Mouse (Mus musculus): Measurements from ENCODE around the gene Rpl11. TPM values are rescaled to one million over a fixed set of nuclear protein-coding genes. Genes with fewer than 3 reads are reported as not detected.

Rpl11 gene
- polyA plus RNA-seq, 1 experiment from 2014 or later, result 251 TPM

- no peak for ATAC-seq (ENCODE audit: low read depth)
- no peak overlapping the region for H3K4me2 ChIP-seq (ENCODE audit: low read depth, low read length)
- no peak overlapping the region for H3K4me3 ChIP-seq (ENCODE audit: low read depth, low read length)
- no peaks in the 10 kb centered on the region for H3K9me3 ChIP-seq (ENCODE audit: control insufficient read depth, low read length)
- H3K9ac ChIP-seq (replicated peaks; ENCODE audit: low read depth, low read length), result no peak overlapping the region
- WGBS, result 92% methylated on average over 5 of the region's 5 CpGs
- H3K27ac ChIP-seq (ENCODE audit: low read depth, low read length), result no peak overlapping the region
- no peaks in the 10 kb centered on the region for H3K4me1 ChIP-seq (ENCODE audit: control insufficient read depth, insufficient read depth, low read length)
- H3K27me3 ChIP-seq (ENCODE audit: control insufficient read depth, insufficient read depth, low read length), result no peaks in the 10 kb centered on the region
- H3K36me3 ChIP-seq (ENCODE audit: control insufficient read depth, insufficient read depth, low read length), result peaks cover 45% of the 10 kb centered on the region
Observed at GRCm38 (mm10) chr4:136004107-136004675, 49.0 kb downstream of the Rpl11 start.

GRCm38 (mm10) chr4:135995118-135995517 is 58.1 kb downstream of the Rpl11 start:
- 86% methylated on average over 4 of the region's 4 CpGs for WGBS
- H3K4me3 ChIP-seq (ENCODE audit: low read depth, low read length), result no peak overlapping the region
- ATAC-seq (ENCODE audit: low read depth), result no peak
- H3K36me3 ChIP-seq (ENCODE audit: control insufficient read depth, insufficient read depth, low read length), result no peaks in the 10 kb centered on the region
- H3K4me1 ChIP-seq (ENCODE audit: control insufficient read depth, insufficient read depth, low read length), result no peaks in the 10 kb centered on the region
- H3K4me2 ChIP-seq (ENCODE audit: low read depth, low read length), result no peak overlapping the region
- no peaks in the 10 kb centered on the region for H3K27me3 ChIP-seq (ENCODE audit: control insufficient read depth, insufficient read depth, low read length)
- no peaks in the 10 kb centered on the region for H3K9me3 ChIP-seq (ENCODE audit: control insufficient read depth, low read length)
- no peak overlapping the region for H3K27ac ChIP-seq (ENCODE audit: low read depth, low read length)
- H3K9ac ChIP-seq (replicated peaks; ENCODE audit: low read depth, low read length), result no peak overlapping the region

- Histone ChIP-seq H3K4me1 (ENCODE audit: control insufficient read depth, insufficient read depth, low read length) (no peaks in the 10 kb centered on the region), H3K36me3 (ENCODE audit: control insufficient read depth, insufficient read depth, low read length) (no peaks in the 10 kb centered on the region), H3K4me3 (ENCODE audit: low read depth, low read length) (no peak overlapping the region), H3K27me3 (ENCODE audit: control insufficient read depth, insufficient read depth, low read length) (no peaks in the 10 kb centered on the region), H3K9ac (replicated peaks; ENCODE audit: low read depth, low read length) (no peak overlapping the region), H3K9me3 (ENCODE audit: control insufficient read depth, low read length) (no peaks in the 10 kb centered on the region), H3K4me2 (ENCODE audit: low read depth, low read length) (no peak overlapping the region), H3K27ac (ENCODE audit: low read depth, low read length) (no peak overlapping the region)
- WGBS, result 96% methylated on average over 6 of the region's 6 CpGs
- ATAC-seq (ENCODE audit: low read depth), result no peak
Observed at GRCm38 (mm10) chr4:135993941-135994340, 59.3 kb downstream of the Rpl11 start.

GRCm38 (mm10) chr4:135987714-135988113 is 65.5 kb downstream of the Rpl11 start:
- Histone ChIP-seq H3K4me3 (ENCODE audit: low read depth, low read length) (peak overlapping the region; percentile 92; the same call in 1 of the 2 replicates), H3K4me1 (ENCODE audit: control insufficient read depth, insufficient read depth, low read length) (peaks cover 14% of the 10 kb centered on the region), H3K9ac (replicated peaks; ENCODE audit: low read depth, low read length) (no peak overlapping the region; the same call in 1 of the 2 replicates), H3K9me3 (ENCODE audit: control insufficient read depth, low read length) (no peaks in the 10 kb centered on the region), H3K27ac (ENCODE audit: low read depth, low read length) (no peak overlapping the region; the same call in 1 of the 2 replicates), H3K4me2 (ENCODE audit: low read depth, low read length) (peak overlapping the region; percentile 91), H3K27me3 (ENCODE audit: control insufficient read depth, insufficient read depth, low read length) (no peaks in the 10 kb centered on the region), H3K36me3 (ENCODE audit: control insufficient read depth, insufficient read depth, low read length) (no peaks in the 10 kb centered on the region)
- WGBS, result 68% methylated on average over 9 of the region's 9 CpGs
- ATAC-seq (ENCODE audit: low read depth), result no peak

DNA sequence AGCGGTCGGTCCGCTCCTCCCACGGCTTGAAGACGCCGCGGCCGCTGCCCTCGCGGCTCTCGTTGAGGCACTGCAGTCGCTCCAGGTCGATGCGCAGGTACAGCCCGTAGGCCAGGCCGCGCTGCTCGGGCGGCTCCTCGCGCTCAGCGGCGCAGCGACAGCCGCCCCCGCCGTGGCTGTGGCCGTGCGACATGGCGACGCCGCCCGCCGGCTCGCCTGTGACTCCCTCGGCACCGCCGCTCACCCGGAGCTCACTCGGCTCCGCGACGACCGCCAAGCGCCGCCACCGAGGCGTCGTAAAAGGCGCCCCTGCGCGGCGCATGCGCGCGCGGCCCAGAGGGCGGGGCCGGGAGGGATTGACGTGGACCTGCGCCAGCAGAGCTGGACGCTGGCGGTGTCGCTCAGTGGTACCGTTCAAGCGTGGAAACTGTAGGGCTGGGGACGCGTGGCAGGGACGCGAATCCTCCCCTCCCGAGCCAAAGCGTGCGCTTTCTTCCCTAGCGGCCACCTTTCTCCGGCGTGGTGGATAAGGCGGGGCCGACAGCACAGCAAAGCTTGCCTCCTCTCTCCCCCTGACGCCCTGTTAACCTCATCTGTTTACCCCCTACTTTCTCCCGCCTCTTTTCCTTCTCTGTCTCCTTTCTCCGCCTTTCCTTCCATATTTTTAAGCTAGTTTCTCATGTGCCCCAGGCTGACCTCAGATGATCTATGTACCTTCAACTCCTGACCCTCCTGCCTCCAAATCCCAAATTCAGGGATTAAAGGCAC is 66.1 kb downstream of the Rpl11 start, which contains the start of gene Pithd1:
Gene Pithd1, minus strand, starts transcription at position 322 of the 768 bp plus-strand sequence.
- H3K4me3 ChIP-seq (ENCODE audit: low read depth, low read length), result peak within 1 kb of the TSS; percentile 92
- peaks cover 14% of the 10 kb centered on the region for H3K4me1 ChIP-seq (ENCODE audit: control insufficient read depth, insufficient read depth, low read length)
- H3K27ac ChIP-seq (ENCODE audit: low read depth, low read length), result peak within 1 kb of the TSS; percentile 87
- H3K9ac ChIP-seq (replicated peaks; ENCODE audit: low read depth, low read length), result peak within 1 kb of the TSS; percentile 86
- WGBS, result under 1% methylated on average over 54 of the region's 81 CpGs
- ATAC-seq (ENCODE audit: low read depth), result peak; percentile 94
- no peaks in the 10 kb centered on the region for H3K27me3 ChIP-seq (ENCODE audit: control insufficient read depth, insufficient read depth, low read length)
- H3K36me3 ChIP-seq (ENCODE audit: control insufficient read depth, insufficient read depth, low read length), result no peaks in the 10 kb centered on the region
- peak within 1 kb of the TSS; percentile 91 for H3K4me2 ChIP-seq (ENCODE audit: low read depth, low read length)
- H3K9me3 ChIP-seq (ENCODE audit: control insufficient read depth, low read length), result no peaks in the 10 kb centered on the region

DNA sequence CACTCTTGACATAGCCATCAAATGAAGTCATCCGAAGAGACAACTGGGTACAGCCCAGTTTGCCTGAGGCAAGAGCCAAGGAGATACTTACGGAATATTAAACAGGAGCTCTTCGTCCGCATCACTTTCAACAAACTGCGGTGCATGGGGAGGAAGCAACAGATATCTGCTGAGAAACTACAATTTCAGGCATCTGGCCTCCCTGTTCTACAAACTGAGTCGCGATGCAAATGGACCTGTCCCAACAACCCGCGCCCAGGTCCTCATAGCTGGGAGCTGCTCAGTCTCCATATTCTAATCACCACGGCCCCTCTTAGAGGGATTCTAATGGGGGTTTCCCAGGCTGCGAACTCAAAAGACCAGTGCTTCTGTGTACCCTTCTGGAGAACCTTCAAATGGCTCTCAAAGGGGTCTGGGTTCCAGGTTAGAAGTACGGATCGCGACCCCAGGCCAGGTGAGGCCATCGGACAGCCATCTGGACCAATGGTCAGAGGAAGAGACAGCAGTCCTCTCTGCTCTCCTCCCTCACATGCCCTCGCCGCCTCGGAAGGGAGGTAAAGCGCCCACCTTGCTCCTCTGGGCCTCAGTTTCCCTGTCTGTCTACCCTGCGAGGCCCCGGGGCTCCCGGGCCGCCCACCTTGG is 66.8 kb downstream of the Rpl11 start:
- Histone ChIP-seq H3K9me3 (ENCODE audit: control insufficient read depth, low read length) (no peaks in the 10 kb centered on the region), H3K4me1 (ENCODE audit: control insufficient read depth, insufficient read depth, low read length) (peaks cover 14% of the 10 kb centered on the region), H3K36me3 (ENCODE audit: control insufficient read depth, insufficient read depth, low read length) (0 out of 2 replicates have a peak, but pooled peaks cover 4% of the 10 kb centered on the region), H3K27me3 (ENCODE audit: control insufficient read depth, insufficient read depth, low read length) (no peaks in the 10 kb centered on the region), H3K4me2 (ENCODE audit: low read depth, low read length) (peak overlapping the region; percentile 91), H3K4me3 (ENCODE audit: low read depth, low read length) (peak overlapping the region; percentile 92), H3K27ac (ENCODE audit: low read depth, low read length) (peak overlapping the region; percentile 87), H3K9ac (replicated peaks; ENCODE audit: low read depth, low read length) (peak overlapping the region; percentile 86)
- ATAC-seq (ENCODE audit: low read depth), result no peak; the same call in 1 of the 2 replicates
- 8% methylated on average over 16 of the region's 23 CpGs for WGBS

DNA sequence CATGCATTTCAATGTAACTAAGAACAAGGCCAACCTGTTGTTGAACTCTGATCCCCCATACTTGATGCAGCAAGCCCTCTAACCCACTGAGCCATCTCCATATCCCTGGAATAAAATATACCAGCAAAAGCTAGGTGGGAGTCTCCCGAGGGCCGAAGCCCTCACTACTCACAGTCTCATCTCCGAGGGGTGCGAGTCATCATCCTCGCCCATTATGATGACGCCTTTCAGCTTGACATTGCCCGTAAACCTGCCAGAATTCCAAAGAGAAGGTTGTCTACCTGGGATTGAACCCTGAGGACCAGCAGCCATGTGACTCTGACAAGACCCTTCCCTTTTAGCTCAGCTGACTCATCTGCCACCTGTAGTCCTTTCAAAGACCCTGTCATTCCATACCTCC is 67.5 kb downstream of the Rpl11 start:
- H3K4me3 ChIP-seq (ENCODE audit: low read depth, low read length), result peak overlapping the region; percentile 92
- H3K4me1 ChIP-seq (ENCODE audit: control insufficient read depth, insufficient read depth, low read length), result peaks cover 14% of the 10 kb centered on the region
- H3K36me3 ChIP-seq (ENCODE audit: control insufficient read depth, insufficient read depth, low read length), result 0 out of 2 replicates have a peak, but pooled peaks cover 4% of the 10 kb centered on the region
- no peaks in the 10 kb centered on the region for H3K27me3 ChIP-seq (ENCODE audit: control insufficient read depth, insufficient read depth, low read length)
- H3K27ac ChIP-seq (ENCODE audit: low read depth, low read length), result no peak overlapping the region
- WGBS, result 91% methylated on average over 7 of the region's 7 CpGs
- peak overlapping the region; percentile 91 for H3K4me2 ChIP-seq (ENCODE audit: low read depth, low read length)
- no peak overlapping the region for H3K9ac ChIP-seq (replicated peaks; ENCODE audit: low read depth, low read length)
- H3K9me3 ChIP-seq (ENCODE audit: control insufficient read depth, low read length), result no peaks in the 10 kb centered on the region
- no peak for ATAC-seq (ENCODE audit: low read depth)

- ATAC-seq (ENCODE audit: low read depth), result no peak
- Histone ChIP-seq H3K27me3 (ENCODE audit: control insufficient read depth, insufficient read depth, low read length) (no peaks in the 10 kb centered on the region), H3K4me1 (ENCODE audit: control insufficient read depth, insufficient read depth, low read length) (peaks cover 14% of the 10 kb centered on the region), H3K36me3 (ENCODE audit: control insufficient read depth, insufficient read depth, low read length) (0 out of 2 replicates have a peak, but pooled peaks cover 4% of the 10 kb centered on the region), H3K9me3 (ENCODE audit: control insufficient read depth, low read length) (no peaks in the 10 kb centered on the region), H3K9ac (replicated peaks; ENCODE audit: low read depth, low read length) (no peak overlapping the region), H3K4me3 (ENCODE audit: low read depth, low read length) (no peak overlapping the region), H3K4me2 (ENCODE audit: low read depth, low read length) (no peak overlapping the region), H3K27ac (ENCODE audit: low read depth, low read length) (no peak overlapping the region)
- WGBS, result 95% methylated on average over 5 of the region's 5 CpGs
Observed at GRCm38 (mm10) chr4:135985193-135985592, 68.0 kb downstream of the Rpl11 start.

DNA sequence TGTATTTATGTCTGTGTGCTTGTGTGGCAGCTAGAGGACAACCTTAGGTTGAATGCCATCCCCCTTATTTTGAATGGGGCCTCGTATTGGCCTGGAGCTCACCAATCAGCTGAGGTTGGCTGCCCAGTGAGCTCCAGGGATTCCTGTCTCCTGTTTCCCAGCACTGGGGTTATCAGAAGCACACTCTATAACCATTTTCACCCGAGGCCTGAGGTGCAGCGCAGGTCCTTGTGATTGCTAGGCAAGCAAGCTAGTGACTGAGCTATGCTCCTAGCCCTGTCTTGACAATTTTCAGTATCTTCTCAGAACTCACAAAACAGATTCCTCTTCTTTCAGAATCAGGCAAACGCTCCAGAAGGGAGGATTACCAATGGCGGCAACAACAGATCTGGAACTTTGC is 68.7 kb downstream of the Rpl11 start:
- no peak overlapping the region for H3K4me2 ChIP-seq (ENCODE audit: low read depth, low read length)
- no peak for ATAC-seq (ENCODE audit: low read depth)
- H3K27me3 ChIP-seq (ENCODE audit: control insufficient read depth, insufficient read depth, low read length), result no peaks in the 10 kb centered on the region
- no peaks in the 10 kb centered on the region for H3K9me3 ChIP-seq (ENCODE audit: control insufficient read depth, low read length)
- WGBS, result 88% methylated on average over 5 of the region's 5 CpGs
- H3K4me1 ChIP-seq (ENCODE audit: control insufficient read depth, insufficient read depth, low read length), result peaks cover 14% of the 10 kb centered on the region
- H3K27ac ChIP-seq (ENCODE audit: low read depth, low read length), result no peak overlapping the region
- no peak overlapping the region for H3K4me3 ChIP-seq (ENCODE audit: low read depth, low read length)
- 0 out of 2 replicates have a peak, but pooled peaks cover 4% of the 10 kb centered on the region for H3K36me3 ChIP-seq (ENCODE audit: control insufficient read depth, insufficient read depth, low read length)
- H3K9ac ChIP-seq (replicated peaks; ENCODE audit: low read depth, low read length), result no peak overlapping the region

Measured in neural tube, embryonic 14.5 days (tissue).